Mouse (Mus musculus) midbrain, embryonic 11.5 days (tissue): ENCODE results near the gene Slmap. TPM values are rescaled to one million over a fixed set of nuclear protein-coding genes. Genes with fewer than 3 reads are reported as not detected.

Source experiments
- ATAC-seq: fragments of 200-750 bp; cut with Nextera tagmentation; 2 replicates; pipeline ENCODE4 v1.8.0; 2017; ENCODE audit warnings: moderate TSS enrichment, moderate library complexity; ENCODE audit not compliant: low FRiP score
- DNase-seq: peaks from one replicate; pipeline ENCODE4 v3.0.0; 2015; ENCODE audit warnings: low spot score; ENCODE audit errors: missing footprints
- H3K27ac ChIP-seq: fragments of 300-500 bp; sonication (generic); 2 replicates; pipeline ENCODE4 v1.5.1; 2014; ENCODE audit warnings: low read depth, low read length
- H3K27me3 ChIP-seq: fragments of 300-500 bp; sonication (generic); 2 replicates; pipeline ENCODE4 v1.6.1; 2014; ENCODE audit warnings: mild to moderate bottlenecking, low read length, moderate library complexity, mixed read lengths; ENCODE audit not compliant: control insufficient read depth, insufficient read depth
- H3K36me3 ChIP-seq: fragments of 300-500 bp; sonication (generic); 2 replicates; pipeline ENCODE4 v1.6.1; 2014; ENCODE audit warnings: mild to moderate bottlenecking, low read length, moderate library complexity, mixed read lengths; ENCODE audit not compliant: control insufficient read depth, insufficient read depth
- H3K4me1 ChIP-seq: fragments of 300-500 bp; sonication (generic); 2 replicates; pipeline ENCODE4 v1.6.1; 2014; ENCODE audit warnings: low read length; ENCODE audit not compliant: control insufficient read depth, insufficient read depth
- H3K4me2 ChIP-seq: fragments of 300-500 bp; sonication (generic); 2 replicates; pipeline ENCODE4 v1.6.1; 2014; ENCODE audit warnings: mild to moderate bottlenecking, moderate library complexity
- H3K4me3 ChIP-seq: fragments of 300-500 bp; sonication (generic); 2 replicates; pipeline ENCODE4 v1.5.1; 2014; ENCODE audit warnings: low read depth, low read length
- H3K9ac ChIP-seq: fragments of 300-500 bp; sonication (generic); 2 replicates; pipeline ENCODE4 v1.6.1; 2014; ENCODE audit warnings: low read length
- H3K9me3 ChIP-seq: fragments of 300-500 bp; sonication (generic); 2 replicates; pipeline ENCODE4 v1.6.1; 2016; ENCODE audit warnings: low read length; ENCODE audit not compliant: control insufficient read depth
- WGBS: fragments of 180-500 bp; shearing (Covaris S2); extraction: QIAGEN DNeasy Blood & Tissue Kit; methylation state at CpG from one replicate; pipeline ENCODE4 v1.1.7; 2014; 5-methylcytosine and 5-hydroxymethylcytosine counted together
- polyA plus RNA-seq: library from polyadenylated mRNA; unstranded; fragments of >200 nt; fragmentation: Nextera tagmentation; extraction: Ambion mirVana; gene quantifications from 2 replicates; pipeline ENCODE4 v1.2.1, GENCODE M21; 2014

The Slmap gene
- polyA plus RNA-seq, 1 experiment from 2014 or later: 21.3 TPM

- H3K4me1 ChIP-seq: no peaks in the 10 kb centered on the region
- no peaks in the 10 kb centered on the region for H3K9me3 ChIP-seq
- WGBS: 89% methylated on average over 4 of the region's 4 CpGs
- no peak overlapping the region for H3K4me3 ChIP-seq
- no peak overlapping the region for H3K27ac ChIP-seq
- no peaks in the 10 kb centered on the region for H3K27me3 ChIP-seq
- H3K9ac ChIP-seq: no peak overlapping the region
- no peak for DNase-seq
- no peak for ATAC-seq
- no peaks in the 10 kb centered on the region for H3K36me3 ChIP-seq
- no peak overlapping the region for H3K4me2 ChIP-seq
Measured at GRCm38 (mm10) chr14:26539241-26539640, 4.5 kb upstream of the Slmap start.

GRCm38 (mm10) chr14:26533821-26534756 is 642 bp downstream of the Slmap start:
- peak; percentile 89 for ATAC-seq
- Histone ChIP-seq H3K9ac (peak overlapping the region; percentile 88), H3K4me2 (peak overlapping the region; percentile 96), H3K4me1 (peaks cover 13% of the 10 kb centered on the region), H3K4me3 (peak overlapping the region; percentile 94), H3K27me3 (no peaks in the 10 kb centered on the region), H3K27ac (peak overlapping the region; percentile 64), H3K36me3 (no peaks in the 10 kb centered on the region), H3K9me3 (no peaks in the 10 kb centered on the region)
- WGBS: under 1% methylated on average over 74 of the region's 92 CpGs
- peak; percentile 97 for DNase-seq

GRCm38 (mm10) chr14:26533267-26533666 is 1.5 kb downstream of the Slmap start:
- ATAC-seq: no peak
- Histone ChIP-seq H3K4me2 (peak overlapping the region; percentile 96), H3K36me3 (no peaks in the 10 kb centered on the region), H3K4me1 (peaks cover 13% of the 10 kb centered on the region), H3K27me3 (no peaks in the 10 kb centered on the region), H3K9me3 (no peaks in the 10 kb centered on the region), H3K9ac (peak overlapping the region; percentile 88; the same call in 1 of the 2 replicates), H3K4me3 (peak overlapping the region; percentile 94), H3K27ac (no peak overlapping the region)
- WGBS: 28% methylated on average over 19 of the region's 19 CpGs
- DNase-seq: no peak

- 71% methylated on average over 9 of the region's 9 CpGs for WGBS
- Histone ChIP-seq H3K36me3 (no peaks in the 10 kb centered on the region), H3K4me2 (peak overlapping the region; percentile 96), H3K9me3 (no peaks in the 10 kb centered on the region), H3K27ac (no peak overlapping the region), H3K4me3 (peak overlapping the region; percentile 94), H3K27me3 (no peaks in the 10 kb centered on the region), H3K9ac (no peak overlapping the region; the same call in 1 of the 2 replicates), H3K4me1 (peaks cover 13% of the 10 kb centered on the region)
- DNase-seq (no peak), ATAC-seq (no peak)
Measured at GRCm38 (mm10) chr14:26532752-26533151, 2.0 kb downstream of the Slmap start.

- DNase-seq: no peak
- Histone ChIP-seq H3K27me3 (no peaks in the 10 kb centered on the region), H3K27ac (no peak overlapping the region), H3K4me1 (peaks cover 13% of the 10 kb centered on the region), H3K4me2 (no peak overlapping the region), H3K9me3 (no peaks in the 10 kb centered on the region), H3K36me3 (no peaks in the 10 kb centered on the region), H3K4me3 (no peak overlapping the region), H3K9ac (no peak overlapping the region)
- ATAC-seq: no peak
- WGBS: 85% methylated on average over 10 of the region's 10 CpGs
Measured at GRCm38 (mm10) chr14:26531410-26532313, 3.1 kb downstream of the Slmap start.

GRCm38 (mm10) chr14:26530350-26530749 is 4.4 kb downstream of the Slmap start:
- 78% methylated on average over 7 of the region's 7 CpGs for WGBS
- no peak for ATAC-seq

GRCm38 (mm10) chr14:26528296-26528695 is 6.4 kb downstream of the Slmap start:
- Histone ChIP-seq H3K9ac (no peak overlapping the region), H3K4me2 (no peak overlapping the region), H3K27me3 (no peaks in the 10 kb centered on the region), H3K4me3 (no peak overlapping the region), H3K9me3 (no peaks in the 10 kb centered on the region), H3K27ac (no peak overlapping the region), H3K36me3 (no peaks in the 10 kb centered on the region), H3K4me1 (peaks cover 10% of the 10 kb centered on the region)
- 80% methylated on average over 2 of the region's 2 CpGs for WGBS
- ATAC-seq: no peak
- DNase-seq: no peak

More at GRCm38 (mm10) chr14:26530350-26530749, 4.4 kb downstream of the Slmap start:
- Histone ChIP-seq H3K4me3 (no peak overlapping the region), H3K9ac (no peak overlapping the region), H3K27ac (no peak overlapping the region), H3K4me1 (peaks cover 13% of the 10 kb centered on the region), H3K9me3 (no peaks in the 10 kb centered on the region), H3K27me3 (no peaks in the 10 kb centered on the region), H3K36me3 (no peaks in the 10 kb centered on the region), H3K4me2 (no peak overlapping the region)
- DNase-seq: peak; percentile 66

GRCm38 (mm10) chr14:26525955-26526354 is 8.8 kb downstream of the Slmap start:
- no peak overlapping the region for H3K9ac ChIP-seq
- H3K4me2 ChIP-seq: no peak overlapping the region
- no peak overlapping the region for H3K27ac ChIP-seq
- H3K36me3 ChIP-seq: no peaks in the 10 kb centered on the region
- no peaks in the 10 kb centered on the region for H3K27me3 ChIP-seq
- whole genome bisulfite sequencing: 61% methylated on average over 3 of the region's 3 CpGs
- H3K9me3 ChIP-seq: no peaks in the 10 kb centered on the region
- no peak overlapping the region for H3K4me3 ChIP-seq
- no peaks in the 10 kb centered on the region for H3K4me1 ChIP-seq
- DNase-seq (no peak), ATAC-seq (no peak)
